Mouse (Mus musculus): ENCODE measurements at regions not wholly inside any gene's neighbourhood (a gene's known extent, or its start where the extent isn't known, plus 50 kb on each side); places are given as distances from the start of the nearest gene placed in this dataset.
"Not testable (repeated sequence)": the region's sequence is repeated elsewhere in the genome, so short reads cannot be mapped to it uniquely, and the experiment has no call there.

- ATAC-seq (ENCODE audit: insufficient read depth, low FRiP score), result no peak
- H3K4me2 ChIP-seq (ENCODE audit: low read depth, low read length), result no peak overlapping the region
- WGBS, result 80% methylated on average over 7 of the region's 7 CpGs
Measured at GRCm38 (mm10) chr17:83975813-83976212, 128.1 kb upstream of the Haao start.

GRCm38 (mm10) chr17:83973461-83974350, 125.9 kb upstream of the Haao start:
- H3K9me3 ChIP-seq (replicated peaks; ENCODE audit: control insufficient read depth, low read length), result 0 out of 2 replicates have a peak, but pooled peaks cover 3% of the 10 kb centered on the region
- no peaks in the 10 kb centered on the region for H3K36me3 ChIP-seq (ENCODE audit: control insufficient read depth, insufficient read depth, low read length)
- H3K9ac ChIP-seq (ENCODE audit: low read length), result peak overlapping the region; percentile 33; the same call in 1 of the 2 replicates
- peaks cover 11% of the 10 kb centered on the region; the same call in 1 of the 2 replicates for H3K4me1 ChIP-seq (ENCODE audit: control insufficient read depth, insufficient read depth, low read length)
- ATAC-seq (ENCODE audit: insufficient read depth, low FRiP score), result no peak
- H3K27ac ChIP-seq (ENCODE audit: low read length), result peak overlapping the region; percentile 24; the same call in 1 of the 2 replicates
- peak overlapping the region; percentile 17; the same call in 1 of the 2 replicates for H3K4me2 ChIP-seq (ENCODE audit: low read depth, low read length)
- H3K27me3 ChIP-seq (ENCODE audit: control insufficient read depth, insufficient read depth, low read length), result no peaks in the 10 kb centered on the region
- no peak overlapping the region for H3K4me3 ChIP-seq (replicated peaks; ENCODE audit: low read length)
- 41% methylated on average over 18 of the region's 18 CpGs for WGBS

More at GRCm38 (mm10) chr17:83975813-83976212, 128.1 kb upstream of the Haao start:
- no peak overlapping the region for H3K9ac ChIP-seq (ENCODE audit: low read length)
- no peak overlapping the region for H3K4me3 ChIP-seq (replicated peaks; ENCODE audit: low read length)
- H3K4me1 ChIP-seq (ENCODE audit: control insufficient read depth, insufficient read depth, low read length), result peaks cover 8% of the 10 kb centered on the region; the same call in 1 of the 2 replicates
- no peaks in the 10 kb centered on the region for H3K36me3 ChIP-seq (ENCODE audit: control insufficient read depth, insufficient read depth, low read length)
- H3K9me3 ChIP-seq (replicated peaks; ENCODE audit: control insufficient read depth, low read length), result 0 out of 2 replicates have a peak, but pooled peaks cover under 1% of the 10 kb centered on the region
- H3K27ac ChIP-seq (ENCODE audit: low read length), result no peak overlapping the region
- no peaks in the 10 kb centered on the region for H3K27me3 ChIP-seq (ENCODE audit: control insufficient read depth, insufficient read depth, low read length)

- Histone ChIP-seq H3K27ac (ENCODE audit: low read length) (no peak overlapping the region), H3K4me3 (replicated peaks; ENCODE audit: low read length) (no peak overlapping the region), H3K9me3 (replicated peaks; ENCODE audit: control insufficient read depth, low read length) (0 out of 2 replicates have a peak, but pooled peaks cover 3% of the 10 kb centered on the region), H3K4me2 (ENCODE audit: low read depth, low read length) (no peak overlapping the region), H3K27me3 (ENCODE audit: control insufficient read depth, insufficient read depth, low read length) (no peaks in the 10 kb centered on the region), H3K4me1 (ENCODE audit: control insufficient read depth, insufficient read depth, low read length) (peaks cover 11% of the 10 kb centered on the region; the same call in 1 of the 2 replicates), H3K9ac (ENCODE audit: low read length) (no peak overlapping the region), H3K36me3 (ENCODE audit: control insufficient read depth, insufficient read depth, low read length) (no peaks in the 10 kb centered on the region)
- WGBS, result 81% methylated on average over 5 of the region's 5 CpGs
- no peak for ATAC-seq (ENCODE audit: insufficient read depth, low FRiP score)
Measured at GRCm38 (mm10) chr17:83972874-83973273, 125.1 kb upstream of the Haao start.

GRCm38 (mm10) chr17:83972470-83972869, 124.7 kb upstream of the Haao start:
- WGBS, result 88% methylated on average over 4 of the region's 4 CpGs
- H3K4me1 ChIP-seq (ENCODE audit: control insufficient read depth, insufficient read depth, low read length), result peaks cover 11% of the 10 kb centered on the region; the same call in 1 of the 2 replicates
- H3K9ac ChIP-seq (ENCODE audit: low read length), result no peak overlapping the region
- H3K4me2 ChIP-seq (ENCODE audit: low read depth, low read length), result no peak overlapping the region
- no peaks in the 10 kb centered on the region for H3K36me3 ChIP-seq (ENCODE audit: control insufficient read depth, insufficient read depth, low read length)
- ATAC-seq (ENCODE audit: insufficient read depth, low FRiP score), result no peak
- H3K9me3 ChIP-seq (replicated peaks; ENCODE audit: control insufficient read depth, low read length), result 0 out of 2 replicates have a peak, but pooled peaks cover 3% of the 10 kb centered on the region
- no peaks in the 10 kb centered on the region for H3K27me3 ChIP-seq (ENCODE audit: control insufficient read depth, insufficient read depth, low read length)
- H3K27ac ChIP-seq (ENCODE audit: low read length), result no peak overlapping the region
- no peak overlapping the region for H3K4me3 ChIP-seq (replicated peaks; ENCODE audit: low read length)

- Histone ChIP-seq H3K4me3 (replicated peaks; ENCODE audit: low read length) (no peak overlapping the region), H3K9me3 (replicated peaks; ENCODE audit: control insufficient read depth, low read length) (0 out of 2 replicates have a peak, but pooled peaks cover 3% of the 10 kb centered on the region), H3K36me3 (ENCODE audit: control insufficient read depth, insufficient read depth, low read length) (no peaks in the 10 kb centered on the region), H3K4me2 (ENCODE audit: low read depth, low read length) (no peak overlapping the region), H3K9ac (ENCODE audit: low read length) (no peak overlapping the region), H3K27me3 (ENCODE audit: control insufficient read depth, insufficient read depth, low read length) (no peaks in the 10 kb centered on the region), H3K27ac (ENCODE audit: low read length) (peak overlapping the region; percentile 12; the same call in 1 of the 2 replicates), H3K4me1 (ENCODE audit: control insufficient read depth, insufficient read depth, low read length) (peaks cover 11% of the 10 kb centered on the region; the same call in 1 of the 2 replicates)
- 56% methylated on average over 5 of the region's 5 CpGs for WGBS
- no peak for ATAC-seq (ENCODE audit: insufficient read depth, low FRiP score)
Measured at GRCm38 (mm10) chr17:83972026-83972425, 124.3 kb upstream of the Haao start.

GRCm38 (mm10) chr17:83969407-83969826, 121.7 kb upstream of the Haao start:
- ATAC-seq (ENCODE audit: insufficient read depth, low FRiP score), result peak; percentile 42; the same call in 1 of the 2 replicates
- Histone ChIP-seq H3K36me3 (ENCODE audit: control insufficient read depth, insufficient read depth, low read length) (no peaks in the 10 kb centered on the region), H3K4me1 (ENCODE audit: control insufficient read depth, insufficient read depth, low read length) (peaks cover 12% of the 10 kb centered on the region), H3K9ac (ENCODE audit: low read length) (no peak overlapping the region), H3K9me3 (replicated peaks; ENCODE audit: control insufficient read depth, low read length) (0 out of 2 replicates have a peak, but pooled peaks cover 3% of the 10 kb centered on the region), H3K27me3 (ENCODE audit: control insufficient read depth, insufficient read depth, low read length) (no peaks in the 10 kb centered on the region), H3K4me3 (replicated peaks; ENCODE audit: low read length) (no peak overlapping the region), H3K4me2 (ENCODE audit: low read depth, low read length) (no peak overlapping the region), H3K27ac (ENCODE audit: low read length) (peak overlapping the region; percentile 28)
- 55% methylated on average over 7 of the region's 7 CpGs for WGBS

- H3K9me3 ChIP-seq (replicated peaks; ENCODE audit: control insufficient read depth, low read length); H3K27me3 ChIP-seq (ENCODE audit: control insufficient read depth, insufficient read depth, low read length); H3K4me2 ChIP-seq (ENCODE audit: low read depth, low read length); H3K9ac ChIP-seq (ENCODE audit: low read length); H3K27ac ChIP-seq (ENCODE audit: low read length); H3K36me3 ChIP-seq (ENCODE audit: control insufficient read depth, insufficient read depth, low read length); ATAC-seq (ENCODE audit: insufficient read depth, low FRiP score); H3K4me3 ChIP-seq (replicated peaks; ENCODE audit: low read length): not testable (repeated sequence)
- 89% methylated on average over 3 of the region's 3 CpGs for WGBS
- H3K4me1 ChIP-seq (ENCODE audit: control insufficient read depth, insufficient read depth, low read length), result peaks cover 16% of the 10 kb centered on the region
Measured at GRCm38 (mm10) chr17:83968124-83968523, 120.4 kb upstream of the Haao start.

- Histone ChIP-seq H3K9me3 (replicated peaks; ENCODE audit: control insufficient read depth, low read length) (0 out of 2 replicates have a peak, but pooled peaks cover 3% of the 10 kb centered on the region), H3K27ac (ENCODE audit: low read length) (no peak overlapping the region), H3K4me3 (replicated peaks; ENCODE audit: low read length) (no peak overlapping the region), H3K4me1 (ENCODE audit: control insufficient read depth, insufficient read depth, low read length) (peaks cover 24% of the 10 kb centered on the region), H3K36me3 (ENCODE audit: control insufficient read depth, insufficient read depth, low read length) (no peaks in the 10 kb centered on the region), H3K4me2 (ENCODE audit: low read depth, low read length) (no peak overlapping the region), H3K9ac (ENCODE audit: low read length) (no peak overlapping the region), H3K27me3 (ENCODE audit: control insufficient read depth, insufficient read depth, low read length) (no peaks in the 10 kb centered on the region)
- 91% methylated on average over 6 of the region's 6 CpGs for WGBS
- ATAC-seq (ENCODE audit: insufficient read depth, low FRiP score), result no peak
Measured at GRCm38 (mm10) chr17:83967007-83967406, 119.2 kb upstream of the Haao start.
